Mouse (Mus musculus): ENCODE results near the gene Rhox1. TPM values are rescaled to one million over a fixed set of nuclear protein-coding genes. Genes with fewer than 3 reads are reported as not detected.
"Not testable (repeated sequence)": the region's sequence is repeated elsewhere in the genome, so short reads cannot be mapped to it uniquely, and the experiment has no call there.

Rhox1 gene
- polyA plus RNA-seq, 1 experiment from 2014 or later: not detected

GRCm38 (mm10) chrX:37190755-37191104 is 31.3 kb downstream of the Rhox1 start:
- Histone ChIP-seq H3K9ac (ENCODE audit: low read length) (peak overlapping the region; percentile 32; the same call in 1 of the 2 replicates), H3K4me2 (ENCODE audit: low read depth) (peak overlapping the region; percentile 53), H3K27ac (ENCODE audit: low read depth, low read length) (no peak overlapping the region), H3K4me3 (ENCODE audit: low read depth, low read length) (peak overlapping the region; percentile 53), H3K27me3 (ENCODE audit: control insufficient read depth, insufficient read depth, low read length) (no peaks in the 10 kb centered on the region), H3K36me3 (ENCODE audit: control insufficient read depth, insufficient read depth, low read length) (no peaks in the 10 kb centered on the region), H3K9me3 (ENCODE audit: control insufficient read depth, low read length) (no peaks in the 10 kb centered on the region), H3K4me1 (ENCODE audit: control insufficient read depth, insufficient read depth, low read length) (no peaks in the 10 kb centered on the region)
- DNase-seq (ENCODE audit: low spot score): no peak
- 26% methylated on average over 20 of the region's 20 CpGs for WGBS
- ATAC-seq (ENCODE audit: insufficient read depth, low FRiP score, low TSS enrichment): no peak; the same call in 1 of the 2 replicates

- not testable (repeated sequence) for H3K36me3 ChIP-seq (ENCODE audit: control insufficient read depth, insufficient read depth, low read length); H3K27ac ChIP-seq (ENCODE audit: low read depth, low read length); H3K4me2 ChIP-seq (ENCODE audit: low read depth); DNase-seq (ENCODE audit: low spot score); H3K27me3 ChIP-seq (ENCODE audit: control insufficient read depth, insufficient read depth, low read length); H3K4me1 ChIP-seq (ENCODE audit: control insufficient read depth, insufficient read depth, low read length); ATAC-seq (ENCODE audit: insufficient read depth, low FRiP score, low TSS enrichment); H3K9me3 ChIP-seq (ENCODE audit: control insufficient read depth, low read length); H3K4me3 ChIP-seq (ENCODE audit: low read depth, low read length); H3K9ac ChIP-seq (ENCODE audit: low read length)
- WGBS: 83% methylated on average over 8 of the region's 8 CpGs
These were observed 37.7 kb downstream of the Rhox1 start for GRCm38 (mm10) chrX:37184401-37184800.

- Histone ChIP-seq H3K27ac (ENCODE audit: low read depth, low read length) (no peak within 1 kb of the TSS), H3K4me2 (ENCODE audit: low read depth) (no peak within 1 kb of the TSS), H3K9ac (ENCODE audit: low read length) (no peak within 1 kb of the TSS), H3K9me3 (ENCODE audit: control insufficient read depth, low read length) (no peaks in the 10 kb centered on the region), H3K4me3 (ENCODE audit: low read depth, low read length) (no peak within 1 kb of the TSS), H3K36me3 (ENCODE audit: control insufficient read depth, insufficient read depth, low read length) (no peaks in the 10 kb centered on the region), H3K4me1 (ENCODE audit: control insufficient read depth, insufficient read depth, low read length) (no peaks in the 10 kb centered on the region), H3K27me3 (ENCODE audit: control insufficient read depth, insufficient read depth, low read length) (no peaks in the 10 kb centered on the region)
- WGBS: 49% methylated on average over 5 of the region's 5 CpGs
- DNase-seq (ENCODE audit: low spot score): no peak
- ATAC-seq (ENCODE audit: insufficient read depth, low FRiP score, low TSS enrichment): no peak
These were observed 53.3 kb downstream of the Rhox1 start, which contains the start of gene Akap14 for GRCm38 (mm10) chrX:37168742-37169141. Gene Akap14 (minus strand): TSS chrX:37168842.

- no peak overlapping the region for H3K4me2 ChIP-seq (ENCODE audit: low read depth)
- DNase-seq (ENCODE audit: low spot score): peak; percentile 15
- WGBS: 40% methylated on average over 3 of the region's 3 CpGs
- H3K4me1 ChIP-seq (ENCODE audit: control insufficient read depth, insufficient read depth, low read length): no peaks in the 10 kb centered on the region
- H3K9me3 ChIP-seq (ENCODE audit: control insufficient read depth, low read length): no peaks in the 10 kb centered on the region
- no peaks in the 10 kb centered on the region for H3K36me3 ChIP-seq (ENCODE audit: control insufficient read depth, insufficient read depth, low read length)
- H3K27me3 ChIP-seq (ENCODE audit: control insufficient read depth, insufficient read depth, low read length): no peaks in the 10 kb centered on the region
- no peak overlapping the region for H3K9ac ChIP-seq (ENCODE audit: low read length)
- no peak overlapping the region for H3K4me3 ChIP-seq (ENCODE audit: low read depth, low read length)
- no peak overlapping the region for H3K27ac ChIP-seq (ENCODE audit: low read depth, low read length)
- no peak for ATAC-seq (ENCODE audit: insufficient read depth, low FRiP score, low TSS enrichment)
These were observed 55.0 kb downstream of the Rhox1 start for GRCm38 (mm10) chrX:37167085-37167484.

Other genes with a start within 250 kb of the Rhox1 start
- gene Sept6, start 230.5 kb downstream of the Rhox1 start, polyA plus RNA-seq (2014; fragmentation: Nextera tagmentation; extraction: Ambion mirVana): 59.3 and 65.5 TPM in 2 replicates
- not detected in 2 replicates for gene Sowahd, start 173.4 kb downstream of the Rhox1 start, polyA plus RNA-seq (2014; fragmentation: Nextera tagmentation; extraction: Ambion mirVana)
- 444 and 447 TPM in 2 replicates for gene Rpl39, start 136.9 kb downstream of the Rhox1 start, polyA plus RNA-seq (2014; fragmentation: Nextera tagmentation; extraction: Ambion mirVana)
- gene Upf3b, start 111.9 kb downstream of the Rhox1 start, polyA plus RNA-seq (2014; fragmentation: Nextera tagmentation; extraction: Ambion mirVana): 15.1 and 18.8 TPM in 2 replicates
- 21.5 and 22.8 TPM in 2 replicates for gene Nkap, start 95.5 kb downstream of the Rhox1 start, polyA plus RNA-seq (2014; fragmentation: Nextera tagmentation; extraction: Ambion mirVana)
- 0.22 and 0.29 TPM in 2 replicates for gene Akap14, start 53.4 kb downstream of the Rhox1 start, polyA plus RNA-seq (2014; fragmentation: Nextera tagmentation; extraction: Ambion mirVana)
- 440 and 446 TPM in 2 replicates for gene Ndufa1, start 31.1 kb downstream of the Rhox1 start, polyA plus RNA-seq (2014; fragmentation: Nextera tagmentation; extraction: Ambion mirVana)
- gene Rnf113a1, start 31.0 kb downstream of the Rhox1 start, polyA plus RNA-seq (2014; fragmentation: Nextera tagmentation; extraction: Ambion mirVana): 11.5 and 13.3 TPM in 2 replicates
- gene Gm9, start 11.2 kb downstream of the Rhox1 start, polyA plus RNA-seq (2014; fragmentation: Nextera tagmentation; extraction: Ambion mirVana): not detected in 2 replicates
- not detected in 2 replicates for gene Rhox2a, start 22.7 kb upstream of the Rhox1 start, polyA plus RNA-seq (2014; fragmentation: Nextera tagmentation; extraction: Ambion mirVana)
- gene Rhox3a, start 27.7 kb upstream of the Rhox1 start, polyA plus RNA-seq (2014; fragmentation: Nextera tagmentation; extraction: Ambion mirVana): not detected in 2 replicates
- gene Rhox4a, start 43.1 kb upstream of the Rhox1 start, polyA plus RNA-seq (2014; fragmentation: Nextera tagmentation; extraction: Ambion mirVana): 0.42 TPM in 1 of 2 replicates, not detected in the other
- not detected in 2 replicates for gene Rhox3a2, start 157.8 kb upstream of the Rhox1 start, polyA plus RNA-seq (2014; fragmentation: Nextera tagmentation; extraction: Ambion mirVana)
- not detected in 2 replicates for gene Rhox4a2, start 168.6 kb upstream of the Rhox1 start, polyA plus RNA-seq (2014; fragmentation: Nextera tagmentation; extraction: Ambion mirVana)
- not detected in 2 replicates for gene Rhox2b, start 189.8 kb upstream of the Rhox1 start, polyA plus RNA-seq (2014; fragmentation: Nextera tagmentation; extraction: Ambion mirVana)
- not detected in 2 replicates for gene Rhox4b, start 210.2 kb upstream of the Rhox1 start, polyA plus RNA-seq (2014; fragmentation: Nextera tagmentation; extraction: Ambion mirVana)
- gene Rhox2c, start 231.4 kb upstream of the Rhox1 start, polyA plus RNA-seq (2014; fragmentation: Nextera tagmentation; extraction: Ambion mirVana): not detected in 2 replicates
- not detected in 2 replicates for gene Rhox3c, start 236.3 kb upstream of the Rhox1 start, polyA plus RNA-seq (2014; fragmentation: Nextera tagmentation; extraction: Ambion mirVana)

Data from neural tube, embryonic 11.5 days (tissue).